Mouse (Mus musculus) c-Kit-positive CD71-negative TER-119-negative erythroid progenitor cells, embryonic 14.5 days (primary cell): Measurements from ENCODE around the gene Olfr549.

Source experiments
- DNase-seq: peaks from one replicate; pipeline ENCODE4 v3.0.0-alpha.2; 2013; ENCODE audit warnings: low read depth

The Olfr549 gene

GRCm38 (mm10) chr7:102597378-102598031, 47.8 kb downstream of the Olfr549 start, which contains the start of gene Olfr552:
Gene Olfr552 (plus strand): TSS chr7:102597770.
- DNase-seq = no peak
